Mouse (Mus musculus) adrenal gland, postnatal 4 days (tissue): Measurements from ENCODE around the gene Mzt1. TPM values are rescaled to one million over a fixed set of nuclear protein-coding genes. Genes with fewer than 3 reads are reported as not detected.

Experiments used
- DNase-seq, 2 experiments: peaks; one replicate each; pipeline ENCODE4 v3.0.0; 2021 to 2022; ENCODE audit warnings: low spot score in 2 of 2, mixed read lengths in 2 of 2
- total RNA-seq, 2 experiments: library from RNA; stranded (reverse); gene quantifications; 2 replicates each; pipeline ENCODE4 v1.2.3; 2021

The Mzt1 gene
- total RNA-seq, 2 experiments from 2014 or later: 45.0 to 46.5 TPM

GRCm38 (mm10) chr14:99019136-99019808 lies 26.7 kb downstream of the Mzt1 start:
- no peak for DNase-seq

GRCm38 (mm10) chr14:99018691-99019090 lies 27.2 kb downstream of the Mzt1 start:
- no peak for DNase-seq

- DNase-seq: no peak
These were observed 35.0 kb downstream of the Mzt1 start for GRCm38 (mm10) chr14:99010920-99011313.

GRCm38 (mm10) chr14:99010224-99010919 lies 35.6 kb downstream of the Mzt1 start:
- DNase-seq: no peak

- DNase-seq: no peak
These were observed 51.7 kb downstream of the Mzt1 start, which contains the start of gene Rpl36a-ps1 for GRCm38 (mm10) chr14:98994218-98994617. TSS of gene Rpl36a-ps1 (minus strand) at chr14:98994318.

- DNase-seq: no peak
These were observed 53.5 kb downstream of the Mzt1 start for GRCm38 (mm10) chr14:98992482-98992881.

GRCm38 (mm10) chr14:98990636-98991035 lies 55.3 kb downstream of the Mzt1 start:
- no peak for DNase-seq

- DNase-seq: no peak
These were observed 56.1 kb downstream of the Mzt1 start for GRCm38 (mm10) chr14:98989818-98990217.

Other genes starting within 250 kb of the Mzt1 start
- 10 to 100 TPM in 1 of 2 experiments, 1 to 10 TPM in 1; 7.2 to 15.9 TPM for gene Rpl36a-ps1, start 51.8 kb downstream of the Mzt1 start, total RNA-seq
- gene Bora, start 88 bp upstream of the Mzt1 start, total RNA-seq: 10 to 100 TPM; 14.4 to 16.2 TPM
- 10 to 100 TPM; 14.3 to 15.3 TPM for gene Pibf1, start 53.3 kb upstream of the Mzt1 start, total RNA-seq
- 10 to 100 TPM; 36.5 to 38.0 TPM for gene Dis3, start 53.6 kb upstream of the Mzt1 start, total RNA-seq